Mouse (Mus musculus): ENCODE data around the gene Kif5c.

The Kif5c gene

GRCm38 (mm10) chr2:49621234-49621633, 2.1 kb downstream of the Kif5c start:
- DNase-seq (ENCODE audit: extremely low read depth, low read depth): no peak

DNA sequence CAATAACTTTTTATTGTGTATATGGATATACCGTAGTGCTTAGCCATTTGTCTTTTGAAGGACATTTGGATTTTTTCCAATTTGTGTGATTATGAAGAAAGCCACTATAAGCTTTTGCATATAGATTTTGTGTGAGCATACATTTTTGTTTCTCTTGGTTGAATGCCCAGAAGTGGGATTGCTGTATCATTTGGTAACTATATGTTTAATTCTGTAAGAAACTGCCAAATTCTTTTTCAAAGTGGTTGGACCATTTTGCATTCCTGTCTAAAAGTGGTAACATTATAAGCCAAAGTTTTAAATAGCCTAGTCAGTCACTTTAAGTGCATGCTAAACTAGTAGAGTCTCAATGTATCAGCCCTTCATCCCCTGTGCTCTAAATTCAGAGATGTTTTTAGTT, 6.5 kb downstream of the Kif5c start:
- DNase-seq (ENCODE audit: extremely low read depth, low read depth): no peak

DNA sequence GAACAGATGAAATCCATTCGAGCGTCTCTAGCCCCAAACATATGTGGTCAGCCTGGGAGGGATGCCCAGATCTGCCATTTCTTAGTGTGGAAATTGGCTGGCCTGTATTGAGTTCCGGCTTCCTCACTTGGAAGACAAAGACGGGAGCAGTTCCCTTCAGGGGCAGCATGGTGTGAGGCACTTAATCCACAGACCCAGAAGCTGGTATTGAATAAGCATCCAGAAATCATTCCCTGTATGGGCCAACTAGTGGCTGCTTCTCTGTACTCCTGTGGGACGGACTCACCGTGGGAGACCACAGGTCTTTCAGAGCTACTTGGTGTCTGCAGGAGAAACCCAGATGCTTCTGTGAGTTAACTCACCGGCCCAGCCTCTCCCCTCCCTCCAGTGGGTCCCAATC, 8.5 kb downstream of the Kif5c start:
- DNase-seq (ENCODE audit: extremely low read depth, low read depth): no peak

- no peak for DNase-seq (ENCODE audit: extremely low read depth, low read depth)
These were observed 9.1 kb downstream of the Kif5c start for GRCm38 (mm10) chr2:49628094-49628705.

DNA sequence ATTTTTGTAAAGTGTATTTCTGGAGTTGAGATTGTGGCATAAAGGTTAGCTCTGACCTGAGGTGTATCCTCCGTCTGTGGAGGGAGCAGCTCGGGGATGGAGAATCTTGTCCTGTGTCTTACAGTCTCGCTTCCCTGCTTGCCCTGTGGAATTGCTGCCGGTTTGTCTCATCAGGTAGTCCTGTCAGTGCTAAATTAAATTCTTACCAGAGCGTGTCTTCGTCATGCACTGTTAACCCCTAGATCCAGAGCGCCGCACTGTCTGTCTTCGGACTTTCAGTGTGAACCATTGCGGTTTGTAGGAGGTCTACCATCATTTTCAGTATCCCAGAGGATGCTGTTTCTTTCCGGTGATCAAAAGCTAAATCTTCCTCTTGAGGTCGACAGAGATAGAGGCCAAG, 10.1 kb downstream of the Kif5c start:
- no peak for DNase-seq (ENCODE audit: extremely low read depth, low read depth)

DNA sequence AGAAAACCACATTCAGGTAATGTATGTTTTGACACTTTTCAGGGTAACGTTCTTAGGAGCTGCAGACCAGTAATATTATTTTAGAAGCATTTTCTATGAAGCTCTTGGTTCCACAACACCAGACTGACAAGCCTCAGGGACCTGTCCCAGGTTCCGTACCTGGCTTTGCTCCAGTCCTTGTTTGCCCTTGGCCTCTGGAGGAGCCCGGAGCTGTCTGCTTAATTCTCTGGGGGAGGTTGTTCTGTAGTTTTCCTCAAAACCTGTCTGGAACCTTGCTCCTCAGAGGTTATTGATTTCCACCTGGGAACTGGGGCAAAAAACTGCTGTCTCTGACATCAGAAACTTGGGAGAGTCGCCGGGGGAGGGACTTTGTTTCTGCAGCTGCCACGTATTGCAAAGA, 11.5 kb downstream of the Kif5c start:
- no peak for DNase-seq (ENCODE audit: extremely low read depth, low read depth)

- DNase-seq (ENCODE audit: extremely low read depth, low read depth): no peak
These were observed 14.1 kb downstream of the Kif5c start for GRCm38 (mm10) chr2:49633231-49633630.

DNA sequence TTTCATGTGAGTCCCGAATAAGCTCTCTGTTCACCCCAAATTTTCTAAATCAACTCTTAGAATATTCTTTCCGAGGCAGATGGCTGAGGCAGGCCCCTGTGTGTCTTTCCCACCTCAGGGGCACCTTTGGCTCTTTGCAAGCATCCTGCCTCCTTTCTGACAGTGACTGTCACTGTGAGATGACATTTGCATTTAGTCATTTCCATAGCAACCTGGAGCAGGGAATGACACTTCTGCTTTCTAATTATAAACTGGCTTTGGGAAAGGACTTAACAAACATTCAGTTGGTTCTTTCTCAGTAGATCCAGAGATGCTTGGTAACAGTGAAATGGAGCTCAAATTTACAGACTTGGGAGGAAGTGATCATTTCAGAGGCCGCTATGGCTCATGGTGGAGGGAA, 23.7 kb downstream of the Kif5c start:
- no peak for DNase-seq (ENCODE audit: extremely low read depth, low read depth)

DNA sequence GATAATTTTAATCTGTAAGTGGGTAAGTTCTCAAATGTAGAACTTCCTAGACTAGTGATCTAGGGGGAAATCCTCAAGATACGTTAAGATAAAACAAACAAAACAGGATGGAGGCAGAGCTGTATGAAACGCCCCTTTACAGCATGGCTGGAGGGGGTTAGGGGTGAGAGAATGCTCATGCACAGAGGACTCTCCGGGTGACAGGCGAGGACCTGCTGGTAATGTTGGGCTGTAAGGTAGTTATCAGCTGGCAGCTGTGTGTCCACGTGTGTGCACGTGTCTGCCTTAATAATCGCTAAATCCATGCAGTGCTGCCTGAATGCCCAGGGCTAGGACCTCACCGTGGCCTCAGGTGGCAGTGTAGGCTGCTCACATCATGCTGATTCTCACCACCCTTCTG, 24.7 kb downstream of the Kif5c start:
- no peak for DNase-seq (ENCODE audit: extremely low read depth, low read depth)

GRCm38 (mm10) chr2:49647591-49647990, 28.5 kb downstream of the Kif5c start:
- no peak for DNase-seq (ENCODE audit: extremely low read depth, low read depth)

GRCm38 (mm10) chr2:49648344-49648743, 29.2 kb downstream of the Kif5c start:
- no peak for DNase-seq (ENCODE audit: extremely low read depth, low read depth)

DNA sequence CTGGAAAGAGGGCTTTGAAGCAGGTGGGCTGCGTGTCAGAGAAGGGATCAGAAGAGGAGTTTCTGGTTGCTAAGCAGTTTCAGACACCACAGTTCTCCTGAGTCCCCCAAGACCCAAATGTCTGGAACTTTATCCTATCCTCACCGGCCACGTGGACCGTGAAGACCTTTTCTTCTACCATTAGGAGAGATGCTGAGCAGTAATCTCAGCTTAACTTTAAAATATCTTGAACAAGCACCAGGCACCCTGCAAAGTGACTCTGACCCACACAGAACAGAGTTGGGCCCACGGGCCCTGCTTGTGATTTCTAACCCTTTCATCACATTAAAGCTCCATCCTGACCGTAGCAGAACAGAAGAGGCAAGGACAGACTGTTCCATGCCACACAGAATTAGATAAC, 29.7 kb downstream of the Kif5c start:
- DNase-seq (ENCODE audit: extremely low read depth, low read depth): no peak

- DNase-seq (ENCODE audit: extremely low read depth, low read depth): no peak
These were observed 30.1 kb downstream of the Kif5c start for GRCm38 (mm10) chr2:49649211-49649610.

DNA sequence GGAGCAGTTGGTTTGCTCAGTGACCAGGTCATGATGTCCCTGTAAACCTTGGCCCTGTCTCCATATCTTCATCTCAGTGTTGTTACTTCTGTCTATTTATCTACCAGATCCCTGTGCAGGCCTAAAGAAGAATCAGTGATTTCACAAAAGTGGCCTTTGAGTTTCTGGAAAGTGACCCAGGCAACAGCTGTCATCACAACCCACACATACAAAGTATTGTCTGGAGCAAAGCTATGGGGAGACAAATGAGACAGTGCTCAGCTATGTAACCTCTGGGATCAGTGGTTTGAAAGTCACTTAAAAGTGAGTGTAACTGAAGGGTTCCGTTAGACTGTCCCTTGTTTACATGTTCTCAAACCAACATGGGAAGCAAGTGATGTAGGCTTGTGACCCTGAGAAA, 32.6 kb downstream of the Kif5c start:
- DNase-seq (ENCODE audit: extremely low read depth, low read depth): no peak

GRCm38 (mm10) chr2:49654606-49655005, 35.5 kb downstream of the Kif5c start:
- DNase-seq (ENCODE audit: extremely low read depth, low read depth): no peak

DNA sequence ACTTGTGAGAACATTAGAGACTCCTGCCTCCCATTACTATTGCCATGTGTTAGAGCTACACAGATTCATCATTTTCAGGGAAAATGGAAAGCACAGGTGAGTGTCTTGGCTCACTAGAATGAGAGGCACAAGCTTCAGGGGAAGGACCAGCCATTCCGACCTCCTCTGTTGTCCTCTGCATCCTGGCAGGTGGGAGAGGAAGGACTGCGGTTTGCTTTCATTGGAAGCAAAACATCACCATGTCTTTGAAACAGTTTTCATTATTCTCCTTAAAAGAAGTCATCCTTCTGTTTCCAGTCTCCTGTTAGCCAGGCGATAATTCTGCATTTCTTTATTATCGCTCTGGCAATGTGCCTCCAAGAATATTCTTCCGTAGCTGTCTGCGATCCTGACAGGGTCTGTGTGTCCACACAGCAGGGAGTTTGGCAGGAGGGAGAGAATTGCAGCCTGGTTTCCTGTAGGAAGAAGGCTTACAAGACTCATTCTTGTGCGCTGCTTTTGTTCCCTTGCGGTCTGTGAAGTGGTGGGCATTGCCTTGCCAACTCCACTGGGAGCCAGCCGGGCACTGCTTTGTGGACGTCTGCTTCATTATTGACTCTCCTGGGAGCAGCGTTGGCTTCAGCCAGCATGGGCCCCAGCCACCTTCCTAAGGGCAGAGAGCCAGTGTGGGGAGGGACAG, 36.2 kb downstream of the Kif5c start:
- DNase-seq (ENCODE audit: extremely low read depth, low read depth): no peak

GRCm38 (mm10) chr2:49655874-49656195, 36.7 kb downstream of the Kif5c start:
- no peak for DNase-seq (ENCODE audit: extremely low read depth, low read depth)

DNA sequence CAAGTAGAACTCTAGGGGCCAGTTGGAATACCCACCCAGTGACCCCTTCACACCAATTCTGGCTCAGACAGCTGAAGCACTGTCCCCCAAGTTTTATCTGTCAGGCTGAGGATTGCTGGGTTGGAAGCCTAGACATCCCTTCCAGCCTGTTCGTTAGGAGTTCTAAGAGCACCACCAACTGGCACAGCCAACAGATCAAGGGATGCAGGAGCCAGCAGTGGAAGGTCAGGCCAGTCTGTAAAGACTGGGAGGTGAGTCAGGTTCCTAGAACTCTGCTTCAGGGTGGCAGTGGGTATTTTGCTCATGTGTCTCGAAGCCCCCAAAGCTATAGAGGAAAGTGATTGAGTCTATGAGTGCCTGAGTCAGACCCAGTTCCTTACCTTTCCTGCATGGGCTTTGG, 37.9 kb downstream of the Kif5c start:
- DNase-seq (ENCODE audit: extremely low read depth, low read depth): no peak

GRCm38 (mm10) chr2:49657666-49658065, 38.6 kb downstream of the Kif5c start:
- DNase-seq (ENCODE audit: extremely low read depth, low read depth): no peak

DNA sequence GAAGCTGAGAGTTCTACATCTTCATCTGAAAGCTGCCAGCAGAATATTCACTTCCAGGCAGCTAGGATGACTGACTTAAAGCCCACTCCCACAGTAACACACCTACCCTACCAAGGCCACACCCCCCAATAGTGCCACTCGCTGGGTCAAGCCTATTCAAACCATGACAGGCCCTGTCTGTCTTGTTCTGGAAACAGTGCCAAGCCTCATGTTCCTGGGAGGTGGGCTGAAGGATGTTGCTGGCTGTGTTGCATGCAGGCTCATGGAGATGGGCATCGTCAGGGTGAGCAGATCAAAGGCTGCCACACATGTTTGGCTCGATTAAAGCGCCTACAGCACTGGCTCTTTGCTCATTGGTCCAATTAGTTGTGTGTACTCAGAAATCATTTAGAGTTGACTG, 39.9 kb downstream of the Kif5c start:
- no peak for DNase-seq (ENCODE audit: extremely low read depth, low read depth)

GRCm38 (mm10) chr2:49659964-49660363, 40.9 kb downstream of the Kif5c start:
- no peak for DNase-seq (ENCODE audit: extremely low read depth, low read depth)

DNA sequence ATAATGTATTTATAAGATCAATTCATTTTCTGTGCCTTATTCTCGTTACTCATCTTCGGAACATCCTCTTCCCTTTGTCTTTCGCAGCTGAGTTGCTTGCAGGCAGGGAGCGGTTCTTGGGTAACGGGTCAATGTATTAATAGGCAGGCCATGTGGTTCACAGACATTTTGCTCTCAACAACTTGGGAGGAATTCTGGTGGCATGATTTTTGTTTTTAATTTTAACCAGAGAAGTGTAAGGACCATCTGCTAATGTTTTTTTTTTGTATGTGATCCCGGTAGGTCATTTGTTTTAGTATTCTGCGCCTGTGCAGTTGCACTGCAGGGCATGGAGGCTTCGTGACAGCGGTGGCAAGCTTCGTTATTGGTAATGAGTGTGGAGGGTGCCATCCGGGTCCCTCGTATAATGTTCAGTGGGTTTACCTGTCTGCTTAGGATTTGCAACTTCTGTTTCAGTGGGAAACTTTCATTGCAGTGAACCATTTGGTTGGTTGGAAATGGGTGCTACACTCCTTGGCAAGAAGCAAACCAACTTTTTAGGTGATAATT, 41.4 kb downstream of the Kif5c start:
- DNase-seq (ENCODE audit: extremely low read depth, low read depth): no peak

DNA sequence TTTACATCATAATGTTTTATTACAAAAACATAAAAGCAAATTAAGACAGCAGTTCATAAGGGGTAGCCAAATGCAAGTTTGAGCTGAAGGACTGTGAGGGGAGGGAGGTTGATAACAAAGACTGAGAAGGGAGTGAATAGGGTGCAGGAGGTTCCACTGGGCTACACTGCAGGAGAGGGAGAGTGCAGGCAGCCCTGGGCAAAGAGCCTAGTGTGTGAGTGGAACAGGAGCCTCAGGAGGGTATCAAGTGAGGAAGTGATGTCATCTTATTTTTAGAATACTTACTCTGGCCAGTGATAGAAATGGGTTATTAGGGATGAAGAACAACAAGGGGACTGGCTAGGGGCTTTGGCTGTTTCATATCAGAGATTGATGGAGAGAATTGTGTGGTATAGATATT, 42.2 kb downstream of the Kif5c start:
- DNase-seq (ENCODE audit: extremely low read depth, low read depth): no peak
